Mouse (Mus musculus) monocyte, adult 2 months (primary cell): ENCODE results near the gene Sertad2.

Source experiments
- DNase-seq, 2 experiments: peaks; one replicate each; pipeline ENCODE4 v3.0.0; 2022; ENCODE audit warnings: low spot score in 2 of 2, low read depth in 1 of 2

Sertad2 gene

GRCm38 (mm10) chr11:20672513-20672912 is 129.5 kb downstream of the Sertad2 start:
- DNase-seq = no peak

- no peak for DNase-seq
Measured at GRCm38 (mm10) chr11:20679396-20679795, 136.3 kb downstream of the Sertad2 start.

- DNase-seq = no peak
Measured at GRCm38 (mm10) chr11:20680781-20681180, 137.7 kb downstream of the Sertad2 start.

GRCm38 (mm10) chr11:20681679-20682078 is 138.6 kb downstream of the Sertad2 start:
- DNase-seq = no peak

- DNase-seq = no peak
Measured at GRCm38 (mm10) chr11:20691000-20691399, 147.9 kb downstream of the Sertad2 start.
